Mouse (Mus musculus) retina, postnatal 7 days (tissue): ENCODE measurements at regions not wholly inside any gene's neighbourhood (a gene's known extent, or its start where the extent isn't known, plus 50 kb on each side); places are given as distances from the start of the nearest gene placed in this dataset.

Experiments used
- DNase-seq: peaks from one replicate; pipeline ENCODE4 v3.0.0-alpha.2; 2012; ENCODE audit warnings: low read depth, low spot score

- no peak for DNase-seq
Observed at GRCm38 (mm10) chr11:113178375-113178774, 396.4 kb downstream of the Sox9 start.

GRCm38 (mm10) chr11:113180008-113180407 lies 398.0 kb downstream of the Sox9 start:
- DNase-seq = no peak

- DNase-seq = no peak
Observed at GRCm38 (mm10) chr11:113182083-113182861, 400.2 kb downstream of the Sox9 start.

GRCm38 (mm10) chr11:113183556-113183955 lies 401.5 kb downstream of the Sox9 start:
- DNase-seq = no peak

- no peak for DNase-seq
Observed at GRCm38 (mm10) chr11:113184095-113184494, 402.1 kb downstream of the Sox9 start.

GRCm38 (mm10) chr11:113187407-113187806 lies 405.4 kb downstream of the Sox9 start:
- no peak for DNase-seq

GRCm38 (mm10) chr11:113188263-113188920 lies 406.4 kb downstream of the Sox9 start:
- no peak for DNase-seq

- DNase-seq = no peak
Observed at GRCm38 (mm10) chr11:113190006-113190405, 408.0 kb downstream of the Sox9 start.

GRCm38 (mm10) chr11:113190520-113190919 lies 408.5 kb downstream of the Sox9 start:
- DNase-seq = no peak

- DNase-seq = no peak
Observed at GRCm38 (mm10) chr11:113191006-113191405, 409.0 kb downstream of the Sox9 start.

GRCm38 (mm10) chr11:113192086-113192856 lies 410.2 kb downstream of the Sox9 start:
- DNase-seq = no peak

- DNase-seq = no peak
Observed at GRCm38 (mm10) chr11:113194144-113194827, 412.3 kb downstream of the Sox9 start.
